Mouse (Mus musculus) forebrain, embryonic 10.5 days (tissue): ENCODE results near the gene Ifi213. TPM values are rescaled to one million over a fixed set of nuclear protein-coding genes. Genes with fewer than 3 reads are reported as not detected.
"Not testable (repeated sequence)": the region's sequence is repeated elsewhere in the genome, so short reads cannot be mapped to it uniquely, and the experiment has no call there.

Experiments used
- DNase-seq: peaks from one replicate; pipeline ENCODE4 v3.0.0-alpha.2; 2017; ENCODE audit warnings: low spot score; ENCODE audit errors: extremely low spot score
- H3K27ac ChIP-seq: fragments of 300-500 bp; sonication (generic); 2 replicates; pipeline ENCODE4 v1.5.1; 2016; ENCODE audit warnings: mild to moderate bottlenecking
- H3K27me3 ChIP-seq: fragments of 300-500 bp; sonication (generic); 2 replicates; pipeline ENCODE4 v1.6.1; 2016; ENCODE audit warnings: mild to moderate bottlenecking; ENCODE audit not compliant: poor library complexity, severe bottlenecking
- H3K36me3 ChIP-seq: fragments of 300-500 bp; sonication (generic); replicated peaks from 2 replicates; pipeline ENCODE4 v1.6.1; 2016; ENCODE audit warnings: mild to moderate bottlenecking, moderate library complexity
- H3K4me1 ChIP-seq: fragments of 300-500 bp; sonication (generic); 2 replicates; pipeline ENCODE4 v1.6.1; 2016
- H3K4me3 ChIP-seq: fragments of 300-500 bp; sonication (generic); 2 replicates; pipeline ENCODE4 v1.5.1; 2016; ENCODE audit warnings: mild to moderate bottlenecking, moderate library complexity
- H3K9me3 ChIP-seq: fragments of 300-500 bp; sonication (generic); 2 replicates; pipeline ENCODE4 v1.6.1; 2016; ENCODE audit warnings: mild to moderate bottlenecking, moderate library complexity
- WGBS: fragments of 180-500 bp; shearing (Covaris S2); methylation state at CpG from one replicate; pipeline ENCODE4 v1.1.7; 2016; 5-methylcytosine and 5-hydroxymethylcytosine counted together
- microRNA-seq: library from miRNA; unstranded; fragments of <30 nt; microRNA quantifications from one replicate; pipeline ENCODE4, GENCODE M21; 2017
- polyA plus RNA-seq: library from polyadenylated mRNA; unstranded; fragments of >200 nt; fragmentation: Nextera tagmentation; extraction: Ambion mirVana; gene quantifications from 2 replicates; pipeline ENCODE4 v1.2.1, GENCODE M21; 2016

Ifi213 gene
- polyA plus RNA-seq, 1 experiment from 2014 or later, result not detected

DNA sequence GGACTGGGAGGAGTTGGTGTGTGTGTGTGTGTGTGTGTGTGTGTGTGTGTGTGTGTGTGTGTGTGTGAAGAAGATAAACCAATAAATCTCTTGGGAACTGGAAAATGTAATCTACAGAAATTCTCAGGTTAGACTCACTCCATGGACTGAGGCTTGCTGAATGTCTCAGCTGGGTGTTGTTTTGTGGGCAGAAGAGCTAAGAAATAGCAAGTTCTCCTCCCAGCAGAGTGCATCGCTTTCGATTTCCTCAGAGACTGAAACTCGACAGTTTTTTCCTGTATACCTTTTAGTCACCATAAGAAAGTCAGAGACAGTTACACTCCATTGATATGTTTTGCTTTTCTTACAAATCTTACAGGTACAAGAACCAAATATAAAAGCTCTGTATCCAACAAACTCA, 63.3 kb downstream of the Ifi213 start, which contains the start of gene Ifi214:
Ifi214 (minus strand) TSS at position 167 of the 400 bp plus-strand sequence.
- not testable (repeated sequence) for H3K9me3 ChIP-seq, H3K27ac ChIP-seq, H3K4me1 ChIP-seq, H3K27me3 ChIP-seq, H3K4me3 ChIP-seq, DNase-seq, H3K36me3 ChIP-seq
- WGBS, result 89% methylated on average over 3 of the region's 3 CpGs

DNA sequence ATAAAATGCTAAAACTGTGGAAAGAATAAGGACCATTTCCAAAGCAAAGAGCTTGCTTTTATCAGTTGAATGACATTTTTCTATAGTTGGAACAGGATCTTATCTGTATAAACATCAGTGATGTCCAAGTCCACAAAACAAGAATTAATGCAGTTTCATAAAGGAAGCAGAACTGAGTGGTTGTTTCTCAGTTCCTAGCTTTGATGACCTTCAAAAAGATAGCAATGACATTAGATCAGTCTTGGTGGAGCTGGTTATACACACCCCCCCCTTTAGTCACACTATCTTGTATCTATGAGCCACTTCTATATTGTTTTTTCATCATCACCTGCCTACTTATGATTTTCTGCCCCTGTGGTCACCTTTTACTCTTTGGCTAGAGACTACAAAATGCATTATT, 77.6 kb downstream of the Ifi213 start:
- H3K4me3 ChIP-seq, result no peak overlapping the region

More for the DNA sequence above, 77.6 kb downstream of the Ifi213 start:
- Histone ChIP-seq H3K27me3 (no peaks in the 10 kb centered on the region), H3K36me3 (no peaks in the 10 kb centered on the region), H3K4me1 (no peaks in the 10 kb centered on the region), H3K9me3 (no peaks in the 10 kb centered on the region), H3K27ac (no peak overlapping the region)
- no peak for DNase-seq

Small RNA genes within 50 kb of the gene (microRNA-seq; reads per million reads assigned to microRNA genes)
- gene Gm44339 (not detected), gene Gm44481 (not detected)

Other genes with a start within 250 kb of the Ifi213 start
- gene Aim2, start 248.4 kb downstream of the Ifi213 start, polyA plus RNA-seq, result 4.8 and 6.4 TPM in 2 replicates
- 1.6 and 1.9 TPM in 2 replicates for gene Cadm3, start 231.6 kb downstream of the Ifi213 start, polyA plus RNA-seq
- gene Ifi206, start 108.2 kb downstream of the Ifi213 start, polyA plus RNA-seq, result not detected in 2 replicates
- not detected in 2 replicates for gene Ifi214, start 63.3 kb downstream of the Ifi213 start, polyA plus RNA-seq
- not detected in 2 replicates for gene Ifi209, start 31.6 kb upstream of the Ifi213 start, polyA plus RNA-seq
- gene Ifi208, start 74.4 kb upstream of the Ifi213 start, polyA plus RNA-seq, result not detected in 2 replicates
- gene Ifi207, start 142.5 kb upstream of the Ifi213 start, polyA plus RNA-seq, result 0.06 and 0.14 TPM in 2 replicates
- 0.30 and 0.37 TPM in 2 replicates for gene Ifi204, start 167.7 kb upstream of the Ifi213 start, polyA plus RNA-seq